Mouse (Mus musculus): ENCODE data around the gene C2cd6.

GRCm38 (mm10) chr1:59119720-59120457 lies 25.2 kb upstream of the C2cd6 start, which contains the start of gene Tmem237:
- TF ChIP-seq CTCF (IDR thresholded peaks at IDR 0.05 in 2 of 3, conservative IDR thresholded peaks at IDR 0.05 in 1 of 3; ENCODE audit: control insufficient read depth in 1 of 3, insufficient read depth in 1 of 3, low read depth in 2 of 3, low read length in 3 of 3, poor library complexity in 1 of 3, severe bottlenecking in 1 of 3) (no peak), MAX (IDR thresholded peaks at IDR 0.05; ENCODE audit: low read length) (peak; percentile 63), MYC (IDR thresholded peaks at IDR 0.05; ENCODE audit: low read depth, low read length) (no peak), CHD1 (IDR thresholded peaks at IDR 0.05; ENCODE audit: low read depth, low read length) (no peak), SIN3A (IDR thresholded peaks at IDR 0.05; ENCODE audit: low read length) (peak; percentile 87), GATA1 (IDR thresholded peaks at IDR 0.05; ENCODE audit: low read depth, low read length) (no peak), POLR2AphosphoS5 (IDR thresholded peaks at IDR 0.05; ENCODE audit: borderline replicate concordance, low read depth, low read length) (no peak), UBTF (IDR thresholded peaks at IDR 0.05; ENCODE audit: borderline replicate concordance, insufficient read depth, low read depth, low read length) (no peak), NELFE (IDR thresholded peaks at IDR 0.05; ENCODE audit: low read depth, low read length) (peak; percentile 67), BHLHE40 (IDR thresholded peaks at IDR 0.05; ENCODE audit: borderline replicate concordance, low read depth, low read length) (no peak), MAFK (IDR thresholded peaks at IDR 0.05; ENCODE audit: borderline replicate concordance, low read depth, low read length) (no peak), ZMIZ1 (IDR thresholded peaks at IDR 0.05; ENCODE audit: low read depth, low read length) (peak; percentile 9; the same call in 1 of the 2 replicates)

Data from MEL (cell line).